Mouse (Mus musculus): ENCODE measurements around the gene Dlx6. TPM values are rescaled to one million over a fixed set of nuclear protein-coding genes. Genes with fewer than 3 reads are reported as not detected.

The Dlx6 gene
- total RNA-seq, 1 experiment = not detected

- no peak overlapping the region for H3K9ac ChIP-seq (ENCODE audit: insufficient read depth, low read depth, low read length, poor library complexity, severe bottlenecking)
- H3K27ac ChIP-seq (ENCODE audit: insufficient read depth, low read depth, low read length, poor library complexity, severe bottlenecking) = no peak overlapping the region
- DNase-seq (ENCODE audit: low read depth, low spot score) = no peak
- no peaks in the 10 kb centered on the region for H3K9me3 ChIP-seq (ENCODE audit: control insufficient read depth, insufficient read depth, low read depth, low read length)
- TF ChIP-seq ZC3H11A (IDR thresholded peaks at IDR 0.05; ENCODE audit: borderline replicate concordance, low read depth, low read length) (no peak), CHD2 (IDR thresholded peaks at IDR 0.05; ENCODE audit: low read depth, low read length) (no peak), ZNF384 (IDR thresholded peaks at IDR 0.05; ENCODE audit: low read depth, low read length) (no peak), MAFK (IDR thresholded peaks at IDR 0.05; ENCODE audit: insufficient read depth, low read depth, low read length) (no peak), HCFC1 (IDR thresholded peaks at IDR 0.05; ENCODE audit: borderline replicate concordance, insufficient read depth, low read length) (no peak)
- H3K4me3 ChIP-seq (ENCODE audit: insufficient read depth in 1 of 2, low read depth in 1 of 2, low read length in 2 of 2, poor library complexity in 1 of 2, severe bottlenecking in 1 of 2) = no peak overlapping the region
- H3K36me3 ChIP-seq (ENCODE audit: control insufficient read depth, insufficient read depth, low read length, poor library complexity, severe bottlenecking) = no peaks in the 10 kb centered on the region
- in situ Hi-C loops (cut with MboI; ENCODE audit: low sequenced_read_pairs in 2 of 2, unreplicated experiment in 2 of 2) = loop anchor here in 1 of 2 experiments (25.0 kb wide), 1 partner anchor 857 kb away; no protein-coding TSS in a partner anchor
- H3K4me1 ChIP-seq (ENCODE audit: control insufficient read depth in 2 of 2, insufficient read depth in 2 of 2, low read length in 2 of 2, poor library complexity in 1 of 2) = 0 out of 4 replicates have a peak, but pooled peaks cover 0 to 1% of the 10 kb centered on the region in 2 experiments
These were observed 6.0 kb downstream of the Dlx6 start for GRCm38 (mm10) chr6:6869041-6869685.

- H3K27ac ChIP-seq (ENCODE audit: insufficient read depth, low read depth, low read length, poor library complexity, severe bottlenecking) = no peak overlapping the region
- no peak overlapping the region for H3K4me3 ChIP-seq (ENCODE audit: insufficient read depth in 1 of 2, low read depth in 1 of 2, low read length in 2 of 2, poor library complexity in 1 of 2, severe bottlenecking in 1 of 2)
- no peak overlapping the region for H3K9ac ChIP-seq (ENCODE audit: insufficient read depth, low read depth, low read length, poor library complexity, severe bottlenecking)
- peaks cover 0 to 3% of the 10 kb centered on the region in 2 experiments; a peak in 1 of 4 replicates for H3K4me1 ChIP-seq (ENCODE audit: control insufficient read depth in 2 of 2, insufficient read depth in 2 of 2, low read length in 2 of 2, poor library complexity in 1 of 2)
- in situ Hi-C loops (cut with MboI; ENCODE audit: low sequenced_read_pairs in 2 of 2, unreplicated experiment in 2 of 2) = loop anchor here (5.0 to 25.0 kb wide), 3 partner anchors 858 to 1153 kb away; partner anchors contain the start of gene Dync1i1 (in 1 of the 2)
- no peak for DNase-seq (ENCODE audit: low read depth, low spot score)
- no peaks in the 10 kb centered on the region for H3K36me3 ChIP-seq (ENCODE audit: control insufficient read depth, insufficient read depth, low read length, poor library complexity, severe bottlenecking)
- TF ChIP-seq ZC3H11A (IDR thresholded peaks at IDR 0.05; ENCODE audit: borderline replicate concordance, low read depth, low read length) (no peak), MAFK (IDR thresholded peaks at IDR 0.05; ENCODE audit: insufficient read depth, low read depth, low read length) (no peak), ZNF384 (IDR thresholded peaks at IDR 0.05; ENCODE audit: low read depth, low read length) (no peak), HCFC1 (IDR thresholded peaks at IDR 0.05; ENCODE audit: borderline replicate concordance, insufficient read depth, low read length) (no peak), CHD2 (IDR thresholded peaks at IDR 0.05; ENCODE audit: low read depth, low read length) (no peak)
- no peaks in the 10 kb centered on the region for H3K9me3 ChIP-seq (ENCODE audit: control insufficient read depth, insufficient read depth, low read depth, low read length)
These were observed 7.0 kb downstream of the Dlx6 start for GRCm38 (mm10) chr6:6869961-6870800.

GRCm38 (mm10) chr6:6870876-6871420 is 7.8 kb downstream of the Dlx6 start:
- peaks cover 0 to 3% of the 10 kb centered on the region in 2 experiments; a peak in 1 of 4 replicates for H3K4me1 ChIP-seq (ENCODE audit: control insufficient read depth in 2 of 2, insufficient read depth in 2 of 2, low read length in 2 of 2, poor library complexity in 1 of 2)
- in situ Hi-C loops (cut with MboI; ENCODE audit: low sequenced_read_pairs in 2 of 2, unreplicated experiment in 2 of 2) = loop anchor here (5.0 to 25.0 kb wide), 3 partner anchors 859 to 1154 kb away; partner anchors contain the start of gene Dync1i1 (in 1 of the 2)
- no peak overlapping the region for H3K4me3 ChIP-seq (ENCODE audit: insufficient read depth in 1 of 2, low read depth in 1 of 2, low read length in 2 of 2, poor library complexity in 1 of 2, severe bottlenecking in 1 of 2)
- no peak overlapping the region for H3K9ac ChIP-seq (ENCODE audit: insufficient read depth, low read depth, low read length, poor library complexity, severe bottlenecking)
- H3K36me3 ChIP-seq (ENCODE audit: control insufficient read depth, insufficient read depth, low read length, poor library complexity, severe bottlenecking) = no peaks in the 10 kb centered on the region
- TF ChIP-seq ZNF384 (IDR thresholded peaks at IDR 0.05; ENCODE audit: low read depth, low read length) (no peak), CHD2 (IDR thresholded peaks at IDR 0.05; ENCODE audit: low read depth, low read length) (no peak), MAFK (IDR thresholded peaks at IDR 0.05; ENCODE audit: insufficient read depth, low read depth, low read length) (no peak), HCFC1 (IDR thresholded peaks at IDR 0.05; ENCODE audit: borderline replicate concordance, insufficient read depth, low read length) (no peak), ZC3H11A (IDR thresholded peaks at IDR 0.05; ENCODE audit: borderline replicate concordance, low read depth, low read length) (no peak)
- H3K9me3 ChIP-seq (ENCODE audit: control insufficient read depth, insufficient read depth, low read depth, low read length) = no peaks in the 10 kb centered on the region
- DNase-seq (ENCODE audit: low read depth, low spot score) = no peak
- H3K27ac ChIP-seq (ENCODE audit: insufficient read depth, low read depth, low read length, poor library complexity, severe bottlenecking) = no peak overlapping the region

- peaks cover 0 to 3% of the 10 kb centered on the region in 2 experiments; a peak in 1 of 4 replicates for H3K4me1 ChIP-seq (ENCODE audit: control insufficient read depth in 2 of 2, insufficient read depth in 2 of 2, low read length in 2 of 2, poor library complexity in 1 of 2)
- in situ Hi-C loops (cut with MboI; ENCODE audit: low sequenced_read_pairs in 2 of 2, unreplicated experiment in 2 of 2) = loop anchor here (5.0 to 25.0 kb wide), 3 partner anchors 859 to 1154 kb away; partner anchors contain the start of gene Dync1i1 (in 1 of the 2)
- no peak for TF ChIP-seq ZC3H11A (IDR thresholded peaks at IDR 0.05; ENCODE audit: borderline replicate concordance, low read depth, low read length)
- no peak for TF ChIP-seq HCFC1 (IDR thresholded peaks at IDR 0.05; ENCODE audit: borderline replicate concordance, insufficient read depth, low read length)
- TF ChIP-seq ZNF384 (IDR thresholded peaks at IDR 0.05; ENCODE audit: low read depth, low read length) = no peak
- no peak for TF ChIP-seq CHD2 (IDR thresholded peaks at IDR 0.05; ENCODE audit: low read depth, low read length)
- TF ChIP-seq MAFK (IDR thresholded peaks at IDR 0.05; ENCODE audit: insufficient read depth, low read depth, low read length) = no peak
- no peak for DNase-seq (ENCODE audit: low read depth, low spot score)
- H3K4me3 ChIP-seq (ENCODE audit: insufficient read depth in 1 of 2, low read depth in 1 of 2, low read length in 2 of 2, poor library complexity in 1 of 2, severe bottlenecking in 1 of 2) = no peak overlapping the region
- no peaks in the 10 kb centered on the region for H3K36me3 ChIP-seq (ENCODE audit: control insufficient read depth, insufficient read depth, low read length, poor library complexity, severe bottlenecking)
- H3K9me3 ChIP-seq (ENCODE audit: control insufficient read depth, insufficient read depth, low read depth, low read length) = no peaks in the 10 kb centered on the region
- H3K27ac ChIP-seq (ENCODE audit: insufficient read depth, low read depth, low read length, poor library complexity, severe bottlenecking) = no peak overlapping the region
- H3K9ac ChIP-seq (ENCODE audit: insufficient read depth, low read depth, low read length, poor library complexity, severe bottlenecking) = no peak overlapping the region
These were observed 8.6 kb downstream of the Dlx6 start for GRCm38 (mm10) chr6:6871692-6872091.
